Mouse (Mus musculus): Measurements from ENCODE around the gene Adgrg3. TPM values are rescaled to one million over a fixed set of nuclear protein-coding genes. Genes with fewer than 3 reads are reported as not detected.

The Adgrg3 gene
- polyA plus RNA-seq, 1 experiment from 2014 or later, result 3.6 TPM

GRCm38 (mm10) chr8:95064531-95064930, 47.0 kb downstream of the Adgrg3 start:
- Histone ChIP-seq H3K4me3 (no peak overlapping the region), H3K4me2 (no peak overlapping the region), H3K27me3 (no peaks in the 10 kb centered on the region), H3K27ac (no peak overlapping the region), H3K9me3 (no peaks in the 10 kb centered on the region), H3K4me1 (no peaks in the 10 kb centered on the region), H3K9ac (no peak overlapping the region), H3K36me3 (no peaks in the 10 kb centered on the region)
- WGBS, result 93% methylated on average over 2 of the region's 2 CpGs
- no peak for ATAC-seq (ENCODE audit: insufficient number of reproducible peaks, low FRiP score, low TSS enrichment, low read depth)

GRCm38 (mm10) chr8:95067582-95067981, 50.1 kb downstream of the Adgrg3 start:
- no peak for ATAC-seq (ENCODE audit: insufficient number of reproducible peaks, low FRiP score, low TSS enrichment, low read depth)
- 49% methylated on average over 3 of the region's 3 CpGs for WGBS
- Histone ChIP-seq H3K36me3 (no peaks in the 10 kb centered on the region), H3K9me3 (no peaks in the 10 kb centered on the region), H3K9ac (no peak overlapping the region), H3K4me3 (no peak overlapping the region), H3K27me3 (no peaks in the 10 kb centered on the region), H3K27ac (no peak overlapping the region), H3K4me1 (no peaks in the 10 kb centered on the region), H3K4me2 (no peak overlapping the region)

- Histone ChIP-seq H3K27me3 (no peaks in the 10 kb centered on the region; the same call in 1 of the 2 replicates), H3K27ac (no peak overlapping the region), H3K9me3 (no peaks in the 10 kb centered on the region), H3K36me3 (no peaks in the 10 kb centered on the region), H3K4me1 (peaks cover 3% of the 10 kb centered on the region; the same call in 1 of the 2 replicates), H3K9ac (no peak overlapping the region), H3K4me3 (no peak overlapping the region), H3K4me2 (no peak overlapping the region)
- ATAC-seq (ENCODE audit: insufficient number of reproducible peaks, low FRiP score, low TSS enrichment, low read depth), result no peak
- WGBS, result 74% methylated on average over 3 of the region's 3 CpGs
Observed at GRCm38 (mm10) chr8:95075504-95075903, 58.0 kb downstream of the Adgrg3 start.

- no peaks in the 10 kb centered on the region; the same call in 1 of the 2 replicates for H3K27me3 ChIP-seq
- H3K9me3 ChIP-seq, result no peaks in the 10 kb centered on the region
- no peak overlapping the region for H3K9ac ChIP-seq
- H3K27ac ChIP-seq, result no peak overlapping the region
- H3K36me3 ChIP-seq, result no peaks in the 10 kb centered on the region
- no peak overlapping the region for H3K4me2 ChIP-seq
- H3K4me3 ChIP-seq, result no peak overlapping the region
- peaks cover 3% of the 10 kb centered on the region; the same call in 1 of the 2 replicates for H3K4me1 ChIP-seq
- WGBS, result 77% methylated on average over 17 of the region's 17 CpGs
- ATAC-seq (ENCODE audit: insufficient number of reproducible peaks, low FRiP score, low TSS enrichment, low read depth), result no peak
Observed at GRCm38 (mm10) chr8:95076151-95076550, 58.7 kb downstream of the Adgrg3 start.

GRCm38 (mm10) chr8:95078055-95078454, 60.6 kb downstream of the Adgrg3 start:
- Histone ChIP-seq H3K4me1 (peaks cover 15% of the 10 kb centered on the region), H3K9ac (no peak overlapping the region), H3K27ac (no peak overlapping the region), H3K4me3 (no peak overlapping the region), H3K36me3 (peaks cover 4% of the 10 kb centered on the region; the same call in 1 of the 2 replicates), H3K9me3 (no peaks in the 10 kb centered on the region), H3K4me2 (no peak overlapping the region), H3K27me3 (no peaks in the 10 kb centered on the region; the same call in 1 of the 2 replicates)
- 83% methylated on average over 3 of the region's 3 CpGs for WGBS
- ATAC-seq (ENCODE audit: insufficient number of reproducible peaks, low FRiP score, low TSS enrichment, low read depth), result no peak

- WGBS, result 83% methylated on average over 4 of the region's 4 CpGs
- H3K36me3 ChIP-seq, result peaks cover 14% of the 10 kb centered on the region
- no peak for ATAC-seq (ENCODE audit: insufficient number of reproducible peaks, low FRiP score, low TSS enrichment, low read depth)
- no peak overlapping the region for H3K4me3 ChIP-seq
- no peaks in the 10 kb centered on the region; the same call in 1 of the 2 replicates for H3K27me3 ChIP-seq
- peaks cover 15% of the 10 kb centered on the region for H3K4me1 ChIP-seq
- no peak overlapping the region for H3K4me2 ChIP-seq
- H3K9ac ChIP-seq, result no peak overlapping the region
- H3K27ac ChIP-seq, result no peak overlapping the region
- no peaks in the 10 kb centered on the region for H3K9me3 ChIP-seq
Observed at GRCm38 (mm10) chr8:95079305-95079704, 61.8 kb downstream of the Adgrg3 start.

- under 1% methylated on average over 47 of the region's 47 CpGs for WGBS
- peak; percentile 98 for ATAC-seq (ENCODE audit: insufficient number of reproducible peaks, low FRiP score, low TSS enrichment, low read depth)
Observed at GRCm38 (mm10) chr8:95080381-95081341, 63.2 kb downstream of the Adgrg3 start, which contains the start of gene Katnb1. Katnb1 (plus strand) TSS chr8:95081186.

GRCm38 (mm10) chr8:95081650-95082049, 64.2 kb downstream of the Adgrg3 start:
- peak overlapping the region; percentile 82 for H3K27ac ChIP-seq
- H3K9ac ChIP-seq, result peak overlapping the region; percentile 50
- no peak for ATAC-seq (ENCODE audit: insufficient number of reproducible peaks, low FRiP score, low TSS enrichment, low read depth)
- no peaks in the 10 kb centered on the region for H3K9me3 ChIP-seq
- WGBS, result 6% methylated on average over 11 of the region's 11 CpGs
- H3K27me3 ChIP-seq, result no peaks in the 10 kb centered on the region; the same call in 1 of the 2 replicates
- peaks cover 32% of the 10 kb centered on the region for H3K36me3 ChIP-seq
- peaks cover 15% of the 10 kb centered on the region for H3K4me1 ChIP-seq
- peak overlapping the region; percentile 89 for H3K4me2 ChIP-seq
- H3K4me3 ChIP-seq, result peak overlapping the region; percentile 84

More at GRCm38 (mm10) chr8:95080381-95081341, 63.2 kb downstream of the Adgrg3 start, which contains the start of gene Katnb1:
- H3K36me3 ChIP-seq, result peaks cover 27% of the 10 kb centered on the region
- peak within 1 kb of the TSS; percentile 89 for H3K4me2 ChIP-seq
- no peaks in the 10 kb centered on the region; the same call in 1 of the 2 replicates for H3K27me3 ChIP-seq
- H3K27ac ChIP-seq, result peak within 1 kb of the TSS; percentile 82
- H3K9me3 ChIP-seq, result no peaks in the 10 kb centered on the region
- H3K4me1 ChIP-seq, result peaks cover 15% of the 10 kb centered on the region
- H3K4me3 ChIP-seq, result peak within 1 kb of the TSS; percentile 84
- peak within 1 kb of the TSS; percentile 56 for H3K9ac ChIP-seq

- ATAC-seq (ENCODE audit: insufficient number of reproducible peaks, low FRiP score, low TSS enrichment, low read depth), result no peak
- H3K27ac ChIP-seq, result no peak overlapping the region
- H3K4me3 ChIP-seq, result no peak overlapping the region
- no peaks in the 10 kb centered on the region for H3K27me3 ChIP-seq
- H3K36me3 ChIP-seq, result peaks cover 53% of the 10 kb centered on the region
- H3K9me3 ChIP-seq, result no peaks in the 10 kb centered on the region
- H3K4me2 ChIP-seq, result no peak overlapping the region
- 81% methylated on average over 4 of the region's 4 CpGs for WGBS
- no peak overlapping the region for H3K9ac ChIP-seq
- H3K4me1 ChIP-seq, result peaks cover 15% of the 10 kb centered on the region
Observed at GRCm38 (mm10) chr8:95084261-95084660, 66.8 kb downstream of the Adgrg3 start.

GRCm38 (mm10) chr8:95084744-95085431, 67.4 kb downstream of the Adgrg3 start:
- no peak overlapping the region for H3K4me2 ChIP-seq
- H3K27me3 ChIP-seq, result no peaks in the 10 kb centered on the region
- WGBS, result 84% methylated on average over 10 of the region's 10 CpGs
- no peak overlapping the region for H3K4me3 ChIP-seq
- H3K9ac ChIP-seq, result no peak overlapping the region
- peaks cover 58% of the 10 kb centered on the region for H3K36me3 ChIP-seq
- H3K27ac ChIP-seq, result no peak overlapping the region
- no peak for ATAC-seq (ENCODE audit: insufficient number of reproducible peaks, low FRiP score, low TSS enrichment, low read depth)
- H3K9me3 ChIP-seq, result no peaks in the 10 kb centered on the region
- H3K4me1 ChIP-seq, result peaks cover 15% of the 10 kb centered on the region

GRCm38 (mm10) chr8:95085432-95086141, 68.1 kb downstream of the Adgrg3 start:
- ATAC-seq (ENCODE audit: insufficient number of reproducible peaks, low FRiP score, low TSS enrichment, low read depth), result no peak
- no peak overlapping the region for H3K4me2 ChIP-seq
- H3K9ac ChIP-seq, result no peak overlapping the region
- H3K27ac ChIP-seq, result no peak overlapping the region
- no peak overlapping the region for H3K4me3 ChIP-seq
- peaks cover 12% of the 10 kb centered on the region for H3K4me1 ChIP-seq
- no peaks in the 10 kb centered on the region for H3K27me3 ChIP-seq
- H3K9me3 ChIP-seq, result no peaks in the 10 kb centered on the region
- H3K36me3 ChIP-seq, result peaks cover 65% of the 10 kb centered on the region
- WGBS, result 80% methylated on average over 7 of the region's 7 CpGs
